Mouse (Mus musculus): ENCODE results near the gene Rpl13.

DNA sequence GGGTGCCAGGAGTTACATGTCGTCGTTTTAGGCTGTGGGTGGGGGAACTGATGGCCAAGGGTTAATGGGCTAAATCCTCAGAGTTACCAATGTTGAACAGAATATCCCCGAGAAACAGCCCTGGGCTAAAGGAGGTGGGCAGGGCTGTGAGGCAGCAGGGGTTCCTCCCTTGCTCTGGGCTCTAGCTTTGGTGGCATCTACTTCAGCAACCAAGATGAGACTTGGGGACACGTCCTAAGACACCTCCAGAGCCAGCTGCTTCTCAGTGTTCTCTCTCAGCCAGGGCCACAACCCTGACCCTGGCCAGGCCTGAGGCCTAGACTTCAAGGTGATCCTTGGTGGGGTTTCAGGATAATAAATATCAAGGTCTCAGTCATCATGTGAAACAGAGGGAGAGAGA lies 36.6 kb downstream of the Rpl13 start:
- TF ChIP-seq POLR2A (IDR thresholded peaks at IDR 0.05; ENCODE audit: insufficient read length, low read depth) (no peak), CEBPB (IDR thresholded peaks at IDR 0.05; ENCODE audit: insufficient read depth, poor library complexity, severe bottlenecking) (no peak), MAX (IDR thresholded peaks at IDR 0.05; ENCODE audit: low read depth) (no peak), POLR2AphosphoS2 (IDR thresholded peaks at IDR 0.05; ENCODE audit: insufficient read length, low read depth) (no peak), MYOG (IDR thresholded peaks at IDR 0.05; ENCODE audit: control insufficient read depth in 1 of 3, insufficient read depth in 1 of 3, insufficient read length in 2 of 3, low read depth in 2 of 3) (no peak), USF1 (IDR thresholded peaks at IDR 0.05; ENCODE audit: low read depth) (no peak)
